ENCODE assay signal across 28 mouse cellular contexts in the genomic region with DNA sequence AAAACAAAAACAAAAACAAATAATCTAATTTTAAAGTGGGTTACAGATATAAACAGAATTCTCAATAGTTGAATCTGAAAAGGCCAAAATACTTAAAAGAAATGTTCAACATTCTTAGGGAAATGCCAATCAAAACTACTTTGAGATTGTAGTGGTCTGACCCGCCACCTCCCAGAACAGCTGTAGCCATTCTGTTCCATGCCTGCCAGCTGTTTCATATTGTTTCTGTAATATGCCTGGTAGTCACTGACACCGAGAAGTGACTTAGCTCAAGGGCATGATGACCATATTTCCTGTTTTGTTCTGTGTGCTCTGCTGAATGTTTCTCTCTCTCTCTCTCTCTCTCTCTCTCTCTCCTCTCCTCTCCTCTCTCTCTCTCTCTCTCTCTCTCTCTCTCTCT. TPM values are rescaled to one million over a fixed set of nuclear protein-coding genes. Genes with fewer than 3 reads are reported as not detected.
DNase-seq lines count a peak whose midpoint lies in the region; ATAC-seq and TF ChIP-seq lines count a peak whose summit lies in the region.
"Had no signal": no experiment of that assay in that cellular context is flagged by ENCODE, and none has a peak within 500 bp of the region (broad histone marks: within the 10 kb centered on the region; RNA-seq: fewer than 3 reads in every experiment).

No protein-coding gene starts in this region.

- 46% methylated on average over 2 of the region's 2 CpGs for WGBS in lung, postnatal 0 days
- 41% methylated on average over 2 of the region's 2 CpGs for WGBS in lung, adult 2 months

- no peak for ATAC-seq in lung, postnatal 0 days
- ATAC-seq: forebrain, embryonic 14.5 days; forebrain, postnatal 0 days; hindbrain, embryonic 16.5 days; Patski had no signal

- H3K27ac ChIP-seq in lung, postnatal 0 days (ENCODE audit: low read length): no peak overlapping the region
- H3K27ac ChIP-seq: embryonic facial prominence, embryonic 15.5 days; gastrocnemius, adult 2 months; hindbrain, embryonic 10.5 days; hindbrain, embryonic 13.5 days had no signal

- H3K9ac ChIP-seq in lung, postnatal 0 days (replicated peaks; ENCODE audit: low read depth): no peak overlapping the region
- H3K9ac ChIP-seq: embryonic facial prominence, embryonic 15.5 days; forebrain, postnatal 0 days; hindbrain, embryonic 13.5 days had no signal

- H3K4me3 ChIP-seq in lung, postnatal 0 days (ENCODE audit: low read depth, low read length): no peak overlapping the region
- no peak overlapping the region for H3K4me3 ChIP-seq in lung, adult 2 months (replicated peaks; ENCODE audit: extremely low read depth, low read depth, low read length)
- H3K4me3 ChIP-seq: embryonic facial prominence, embryonic 15.5 days; gastrocnemius, adult 2 months; hindbrain, embryonic 10.5 days; hindbrain, embryonic 13.5 days had no signal

- no peak for TF ChIP-seq POLR2A in lung, adult 2 months (IDR thresholded peaks at IDR 0.05; ENCODE audit: borderline replicate concordance, extremely low read depth, low read depth, low read length)

- no peaks in the 10 kb centered on the region for H3K9me3 ChIP-seq in lung, postnatal 0 days (ENCODE audit: low read length)
- H3K9me3 ChIP-seq: G1E; hindbrain, embryonic 13.5 days had no signal

- no peaks in the 10 kb centered on the region for H3K4me1 ChIP-seq in lung, postnatal 0 days (ENCODE audit: insufficient read depth, low read depth, low read length)
- H3K4me1 ChIP-seq in lung, adult 2 months (ENCODE audit: control insufficient read depth, insufficient read depth, low read length): no peaks in the 10 kb centered on the region
- H3K4me1 ChIP-seq: embryonic facial prominence, embryonic 15.5 days; hindbrain, embryonic 10.5 days; hindbrain, embryonic 13.5 days had no signal

- peak; percentile 21 for DNase-seq in kidney, postnatal 10 days
- no peak for DNase-seq in kidney, adult 18-20 months
- peak; percentile 35 for DNase-seq in lung, postnatal 0 days (ENCODE audit: low spot score)
- no peak for DNase-seq in lung, adult 2 months
- DNase-seq in 3T3-L1 (ENCODE audit: low read depth, low spot score): peak; percentile 36
- DNase-seq in 416B (ENCODE audit: low read depth): peak; percentile 43
- DNase-seq in heart, postnatal 10 days: no peak
- DNase-seq in adrenal gland, postnatal 36 days: no peak
- DNase-seq: adrenal gland, postnatal 10 days; B cell, adult 2 months; cerebellum, adult 11 months; cerebellum, adult 2 months; cerebellum, adult 9-11 months; cerebellum, postnatal 25 days; forebrain, postnatal 0 days; gastrocnemius, adult 2 months; gastrocnemius, postnatal 14 days; heart, adult 11 months; heart, postnatal 36 days had no signal

- no peaks in the 10 kb centered on the region for H3K27me3 ChIP-seq in lung, postnatal 0 days (replicated peaks; ENCODE audit: insufficient read depth, low read length)
- H3K27me3 ChIP-seq: CH12.LX; embryonic facial prominence, embryonic 15.5 days; hindbrain, embryonic 13.5 days; Patski had no signal

- H3K36me3 ChIP-seq in lung, postnatal 0 days (ENCODE audit: insufficient read depth, low read length): no peaks in the 10 kb centered on the region
- H3K36me3 ChIP-seq: embryonic facial prominence, embryonic 15.5 days; G1E; hindbrain, embryonic 10.5 days; hindbrain, embryonic 13.5 days had no signal

- no peak for TF ChIP-seq EP300 in lung, postnatal 0 days (IDR thresholded peaks at IDR 0.05)

- intact Hi-C loops in heart, postnatal 10 days (cut with DNase I): no loop called here

- no peak overlapping the region for H3K4me2 ChIP-seq in lung, postnatal 0 days (replicated peaks; ENCODE audit: low read depth, low read length)
- H3K4me2 ChIP-seq: embryonic facial prominence, embryonic 15.5 days; heart, embryonic 11.5 days; hindbrain, embryonic 13.5 days had no signal

- no peak for TF ChIP-seq CTCF in lung, postnatal 0 days (IDR thresholded peaks at IDR 0.05)
- TF ChIP-seq CTCF in lung, adult 2 months (IDR thresholded peaks at IDR 0.05; ENCODE audit: insufficient read depth, low read length): no peak

RNA-seq across cellular contexts. Expression of gene Gk5, which starts 51.7 kb away (rescaled TPM):
- 2.5 and 2.7 TPM in 2 replicates for polyA plus RNA-seq in lung, postnatal 0 days (2015; fragmentation: Nextera tagmentation; extraction: Ambion mirVana)
- 1.9 and 3.0 TPM in 2 replicates for polyA plus RNA-seq in lung, adult 2 months (2012; rRNA removed)
- 1 to 10 TPM; 5.8 to 6.3 TPM for total RNA-seq in heart, postnatal 10 days (2021)
- 1 to 10 TPM; 8.0 to 8.3 TPM for total RNA-seq in adrenal gland, postnatal 36 days (2021)

Comparison
In these comparisons a context has a peak if more than half of its experiments do, and no peak if none do; other contexts are left out.
1. DNase-seq: peak in kidney, postnatal 10 days (single experiment), lung, postnatal 0 days (single experiment), 3T3-L1 (single experiment) and 416B (single experiment); none in kidney, adult 18-20 months (single experiment), lung, adult 2 months (single experiment), heart, postnatal 10 days (0 of 2) and adrenal gland, postnatal 36 days (0 of 2).